Mouse (Mus musculus): ENCODE data around the gene Xbp1.

Xbp1 gene

GRCm38 (mm10) chr11:5571856-5572255 is 51.4 kb downstream of the Xbp1 start:
- no peak for DNase-seq (ENCODE audit: low spot score)

- DNase-seq (ENCODE audit: low spot score) = no peak
These were observed 53.4 kb downstream of the Xbp1 start for GRCm38 (mm10) chr11:5573821-5574220.

- DNase-seq (ENCODE audit: low spot score) = no peak
These were observed 54.6 kb downstream of the Xbp1 start for GRCm38 (mm10) chr11:5575046-5575445.

Data from embryo, embryonic 10 days (tissue).